Mouse (Mus musculus) embryonic fibroblast, embryonic 13.5 days (primary cell): ENCODE results near the gene Nr1h3. TPM values are rescaled to one million over a fixed set of nuclear protein-coding genes. Genes with fewer than 3 reads are reported as not detected.

ENCODE experiments used
- H3K27ac ChIP-seq: 2 replicates; pipeline ENCODE4 v1.5.1; 2012; ENCODE audit warnings: low read length, control low read depth, inconsistent platforms; ENCODE audit not compliant: insufficient read depth
- H3K4me1 ChIP-seq: 2 replicates; pipeline ENCODE4 v1.6.1; 2011; ENCODE audit warnings: low read length; ENCODE audit not compliant: control insufficient read depth, insufficient read depth
- H3K4me3 ChIP-seq: 2 replicates; pipeline ENCODE4 v1.5.1; 2011; ENCODE audit warnings: mild to moderate bottlenecking, control low read depth, low read length; ENCODE audit not compliant: insufficient read depth
- CTCF ChIP-seq: IDR thresholded peaks from 2 replicates; pipeline ENCODE4 v1.5.1; 2011; ENCODE audit warnings: mild to moderate bottlenecking, control low read depth, low read length, moderate library complexity, borderline replicate concordance; ENCODE audit not compliant: insufficient read depth
- POLR2A ChIP-seq: IDR thresholded peaks from 2 replicates; pipeline ENCODE4 v1.6.1; 2011; ENCODE audit warnings: low read depth, mild to moderate bottlenecking, control low read depth, low read length, moderate library complexity
- polyA plus RNA-seq: library from polyadenylated mRNA; stranded (reverse); fragments of >200 nt; gene quantifications from 2 replicates; pipeline ENCODE4 v1.2.4, GENCODE M21; 2011; ENCODE audit warnings: low read depth; ENCODE audit not compliant: missing spikeins, insufficient read length

Nr1h3 gene
- polyA plus RNA-seq, 1 experiment: 1.5 TPM

DNA sequence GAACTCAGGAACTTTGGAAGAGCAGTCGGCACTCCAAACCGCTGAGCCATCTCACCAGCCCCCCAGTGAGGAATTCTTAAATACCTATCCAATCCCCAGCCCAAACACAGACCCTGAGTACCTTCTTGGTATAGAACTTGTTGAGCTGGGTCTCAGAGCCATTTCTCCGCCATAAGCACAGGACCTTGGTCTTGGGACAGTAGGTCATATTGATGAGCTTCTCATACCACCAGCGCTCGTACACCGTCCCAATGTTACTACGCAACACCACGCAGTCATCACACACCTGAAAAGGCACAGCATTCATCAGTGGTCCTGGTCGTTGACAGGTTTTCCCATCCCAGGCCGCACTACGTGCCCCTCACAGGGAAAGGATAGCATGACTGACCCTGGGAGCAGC, 59.2 kb downstream of the Nr1h3 start:
- no peak for TF ChIP-seq CTCF
- no peak for TF ChIP-seq POLR2A
- Histone ChIP-seq H3K4me1 (no peaks in the 10 kb centered on the region), H3K27ac (no peak overlapping the region), H3K4me3 (no peak overlapping the region)

DNA sequence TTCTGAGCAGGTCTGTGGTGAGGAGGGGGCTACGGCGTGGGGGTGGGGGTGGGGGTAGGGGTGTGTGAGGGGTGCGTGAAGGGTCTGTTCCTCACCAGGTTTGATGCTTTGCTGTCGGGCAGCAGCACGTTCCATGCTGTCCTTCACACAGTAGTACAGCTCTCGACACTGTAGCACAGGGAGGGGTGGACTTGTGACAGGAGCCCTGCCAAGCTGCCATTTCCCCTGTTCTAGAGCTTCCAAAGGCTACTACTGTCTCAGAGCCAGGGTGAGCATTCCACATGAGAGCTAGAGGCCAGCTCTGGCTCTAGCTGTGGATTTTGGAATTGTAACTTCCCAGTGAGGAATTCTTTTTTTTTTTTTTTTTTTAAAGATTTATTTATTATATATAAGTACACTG, 59.7 kb downstream of the Nr1h3 start:
- no peak for TF ChIP-seq CTCF
- no peak for TF ChIP-seq POLR2A
- Histone ChIP-seq H3K4me1 (no peaks in the 10 kb centered on the region), H3K4me3 (no peak overlapping the region)

DNA sequence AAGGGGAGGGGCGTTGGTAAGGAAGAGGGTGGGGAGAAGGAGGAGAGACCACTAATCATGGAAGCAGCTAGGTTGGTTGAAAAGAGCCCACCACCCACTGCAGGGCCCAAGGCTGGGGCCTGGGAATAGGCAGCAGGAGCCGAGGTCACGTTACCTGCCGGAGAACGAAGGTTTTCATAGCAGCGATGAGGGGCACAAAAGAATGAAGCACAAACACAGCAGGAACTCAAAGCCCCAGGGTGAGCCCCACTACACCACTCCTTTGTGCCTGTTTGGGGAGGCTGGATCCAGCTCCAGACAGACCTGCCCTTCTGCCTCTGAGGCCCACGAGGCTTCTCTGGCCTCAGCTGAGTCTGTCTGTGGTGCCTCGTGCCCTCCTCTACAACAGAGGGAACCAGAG, 62.9 kb downstream of the Nr1h3 start:
- Histone ChIP-seq H3K4me1 (no peaks in the 10 kb centered on the region), H3K4me3 (no peak overlapping the region), H3K27ac (no peak overlapping the region)
- TF ChIP-seq POLR2A: no peak
- TF ChIP-seq CTCF: no peak

More for the DNA sequence above, 59.7 kb downstream of the Nr1h3 start:
- no peak overlapping the region for H3K27ac ChIP-seq

DNA sequence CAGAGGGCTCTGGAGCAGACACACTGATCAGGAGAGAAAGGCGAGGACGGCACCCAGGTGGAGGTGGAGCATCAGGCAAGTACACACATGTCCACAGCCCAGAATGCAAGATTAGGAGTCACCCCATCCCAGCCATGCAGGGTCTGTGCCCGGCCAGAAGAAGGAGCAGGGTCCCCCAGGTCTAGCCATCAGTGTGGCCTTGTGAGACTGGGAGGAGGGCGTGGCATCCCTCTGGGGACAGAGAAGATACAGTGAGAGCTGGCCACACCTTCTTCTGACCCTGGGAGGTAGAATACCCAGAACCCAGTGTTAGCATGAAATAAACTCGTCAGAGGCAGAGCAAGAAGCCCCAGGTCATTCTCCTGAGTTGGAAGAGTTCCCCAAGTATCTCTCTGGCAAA, 63.3 kb downstream of the Nr1h3 start:
- Histone ChIP-seq H3K4me3 (no peak overlapping the region), H3K27ac (no peak overlapping the region), H3K4me1 (no peaks in the 10 kb centered on the region)
- TF ChIP-seq CTCF (no peak), POLR2A (no peak)

DNA sequence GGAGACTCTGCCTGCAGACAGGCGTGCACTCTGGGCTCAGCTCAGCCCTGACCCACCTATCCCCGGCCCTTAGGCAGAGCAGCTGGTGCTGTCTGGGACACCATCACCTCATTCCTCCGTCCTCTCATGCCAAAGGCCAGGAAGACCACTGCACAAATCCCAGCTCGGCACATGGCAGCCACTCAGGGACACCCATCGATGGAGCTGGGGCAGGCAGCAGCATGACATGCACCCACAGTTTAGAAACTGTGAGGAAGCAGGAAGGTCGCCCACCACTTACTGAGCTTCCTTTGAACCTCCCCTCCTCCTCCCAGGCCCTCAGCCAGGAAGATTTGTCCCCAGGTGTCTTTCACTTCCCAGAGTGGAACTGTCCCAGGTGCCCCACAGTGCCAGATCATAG, 65.2 kb downstream of the Nr1h3 start:
- no peak for TF ChIP-seq POLR2A
- no peak for TF ChIP-seq CTCF
- no peaks in the 10 kb centered on the region for H3K4me1 ChIP-seq
- H3K27ac ChIP-seq: no peak overlapping the region
- H3K4me3 ChIP-seq: no peak overlapping the region

DNA sequence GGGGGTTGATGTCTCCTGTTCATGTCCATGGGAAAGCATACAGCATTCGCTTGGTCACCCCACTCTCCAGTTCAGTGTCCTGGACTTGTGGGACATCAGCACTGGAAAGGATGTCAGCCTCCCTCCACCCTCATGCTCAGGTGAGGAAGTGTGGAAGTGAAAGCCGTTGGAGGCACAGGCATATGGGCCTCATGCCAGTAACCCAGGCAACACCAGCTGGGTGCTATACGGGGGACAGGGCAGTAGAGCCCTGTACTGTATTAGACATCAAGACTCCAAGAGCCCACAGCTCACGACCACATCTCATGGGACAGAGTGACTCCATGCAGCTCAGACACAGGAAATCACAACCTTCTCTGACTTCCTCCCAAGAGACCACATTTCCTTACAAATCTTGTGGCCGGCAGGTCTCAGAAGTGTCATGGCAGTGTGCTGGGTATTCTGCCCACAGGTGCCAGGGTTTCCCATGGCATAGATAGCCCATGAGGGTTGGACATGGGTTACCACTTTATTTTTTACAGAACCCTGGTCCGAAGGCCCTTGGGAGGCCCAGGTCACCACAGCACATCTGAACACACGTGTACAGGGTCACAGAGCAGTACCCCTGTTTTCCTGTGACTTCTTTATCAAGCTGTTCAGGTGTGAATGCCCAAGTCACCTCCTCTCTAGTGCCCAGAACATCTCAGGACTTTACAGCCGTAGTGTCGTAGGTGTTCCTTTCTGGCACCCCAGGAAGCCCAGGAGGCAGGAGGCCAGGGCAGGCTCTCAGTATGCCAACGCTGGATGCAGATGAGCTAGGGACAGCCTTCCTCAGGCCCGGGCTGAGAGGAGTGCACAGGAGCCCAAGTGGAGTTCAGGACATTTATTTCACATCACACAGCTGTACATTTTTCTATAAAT, 65.9 kb downstream of the Nr1h3 start:
- Histone ChIP-seq H3K4me3 (no peak overlapping the region), H3K27ac (no peak overlapping the region), H3K4me1 (no peaks in the 10 kb centered on the region)
- TF ChIP-seq CTCF: no peak
- TF ChIP-seq POLR2A: no peak

Other genes starting within 250 kb of the Nr1h3 start
- gene Rapsn, start 167.2 kb downstream of the Nr1h3 start, polyA plus RNA-seq: not detected in 2 replicates
- 309 and 331 TPM in 2 replicates for gene Psmc3, start 148.8 kb downstream of the Nr1h3 start, polyA plus RNA-seq
- 93.5 and 104 TPM in 2 replicates for gene Slc39a13, start 132.4 kb downstream of the Nr1h3 start, polyA plus RNA-seq
- 0.79 TPM in 1 of 2 replicates, not detected in the other for gene Spi1, start 120.4 kb downstream of the Nr1h3 start, polyA plus RNA-seq
- not detected in 2 replicates for gene Mybpc3, start 84.7 kb downstream of the Nr1h3 start, polyA plus RNA-seq
- 5.4 and 6.3 TPM in 2 replicates for gene Madd, start 19.0 kb downstream of the Nr1h3 start, polyA plus RNA-seq
- gene Acp2, start 51 bp upstream of the Nr1h3 start, polyA plus RNA-seq: 51.2 and 54.9 TPM in 2 replicates
- 5.6 and 8.4 TPM in 2 replicates for gene Ddb2, start 34.1 kb upstream of the Nr1h3 start, polyA plus RNA-seq
- 22.0 and 25.5 TPM in 2 replicates for gene Pacsin3, start 53.1 kb upstream of the Nr1h3 start, polyA plus RNA-seq
- gene Arfgap2, start 62.1 kb upstream of the Nr1h3 start, polyA plus RNA-seq: 50.4 and 67.0 TPM in 2 replicates
- gene 1110051M20Rik, start 241.9 kb upstream of the Nr1h3 start, polyA plus RNA-seq: 36.3 and 44.5 TPM in 2 replicates